Mouse (Mus musculus): ENCODE data around the gene Ogn. TPM values are rescaled to one million over a fixed set of nuclear protein-coding genes. Genes with fewer than 3 reads are reported as not detected.
A peak's percentile ranks its signal among the peaks of the same experiment; 100 is the strongest.

Ogn gene
- polyA plus RNA-seq, 1 experiment, result 4.6 TPM

- TF ChIP-seq FOSL1 (IDR thresholded peaks at IDR 0.05; ENCODE audit: insufficient read depth, low read length, poor library complexity, severe bottlenecking), result no peak
- no peak for TF ChIP-seq MYOD1 (IDR thresholded peaks at IDR 0.05; ENCODE audit: control insufficient read depth, insufficient read length, low read depth)
- TF ChIP-seq MYOG (IDR thresholded peaks at IDR 0.05; ENCODE audit: control insufficient read depth, extremely low read depth, insufficient read length), result no peak
- no peak for TF ChIP-seq CEBPB (IDR thresholded peaks at IDR 0.05; ENCODE audit: low read depth)
- no peak for TF ChIP-seq USF1 (IDR thresholded peaks at IDR 0.05; ENCODE audit: low read depth)
- TF ChIP-seq CTCF (IDR thresholded peaks at IDR 0.05; ENCODE audit: control insufficient read depth, insufficient read depth, insufficient read length), result no peak
- TF ChIP-seq MAX (IDR thresholded peaks at IDR 0.05), result no peak
- no peaks in the 10 kb centered on the region for H3K27me3 ChIP-seq (ENCODE audit: control insufficient read depth, insufficient read depth, insufficient read length)
- no peaks in the 10 kb centered on the region for H3K79me3 ChIP-seq (ENCODE audit: low read depth)
- no peak overlapping the region for H3ac ChIP-seq (ENCODE audit: control insufficient read depth, insufficient read length, low read depth)
- no peaks in the 10 kb centered on the region for H3K79me2 ChIP-seq (ENCODE audit: control insufficient read depth, insufficient read depth)
- peaks cover 22% of the 10 kb centered on the region for H3K36me3 ChIP-seq (ENCODE audit: control insufficient read depth, insufficient read depth)
- H3K4me3 ChIP-seq (ENCODE audit: insufficient read depth, poor library complexity, severe bottlenecking), result no peak overlapping the region
Observed at GRCm38 (mm10) chr13:49639965-49640364, 32.1 kb downstream of the Ogn start.

GRCm38 (mm10) chr13:49642650-49643049 lies 34.8 kb downstream of the Ogn start:
- H3K27me3 ChIP-seq (ENCODE audit: control insufficient read depth, insufficient read depth, insufficient read length), result no peaks in the 10 kb centered on the region
- TF ChIP-seq USF1 (IDR thresholded peaks at IDR 0.05; ENCODE audit: low read depth) (no peak), FOSL1 (IDR thresholded peaks at IDR 0.05; ENCODE audit: insufficient read depth, low read length, poor library complexity, severe bottlenecking) (peak; percentile 22)

GRCm38 (mm10) chr13:49643669-49644362 lies 36.0 kb downstream of the Ogn start:
- Histone ChIP-seq H3K79me2 (ENCODE audit: control insufficient read depth, insufficient read depth) (no peaks in the 10 kb centered on the region), H3K36me3 (ENCODE audit: control insufficient read depth, insufficient read depth) (peaks cover 15% of the 10 kb centered on the region), H3K4me3 (ENCODE audit: insufficient read depth, poor library complexity, severe bottlenecking) (no peak overlapping the region), H3K79me3 (ENCODE audit: low read depth) (no peaks in the 10 kb centered on the region), H3K27me3 (ENCODE audit: control insufficient read depth, insufficient read depth, insufficient read length) (no peaks in the 10 kb centered on the region), H3ac (ENCODE audit: control insufficient read depth, insufficient read length, low read depth) (no peak overlapping the region)
- TF ChIP-seq FOSL1 (IDR thresholded peaks at IDR 0.05; ENCODE audit: insufficient read depth, low read length, poor library complexity, severe bottlenecking), result no peak
- no peak for TF ChIP-seq MYOD1 (IDR thresholded peaks at IDR 0.05; ENCODE audit: control insufficient read depth, insufficient read length, low read depth)
- no peak for TF ChIP-seq CEBPB (IDR thresholded peaks at IDR 0.05; ENCODE audit: low read depth)
- peak; percentile 25 for TF ChIP-seq USF1 (IDR thresholded peaks at IDR 0.05; ENCODE audit: low read depth)

More at GRCm38 (mm10) chr13:49642650-49643049, 34.8 kb downstream of the Ogn start:
- Histone ChIP-seq H3K36me3 (ENCODE audit: control insufficient read depth, insufficient read depth) (peaks cover 24% of the 10 kb centered on the region), H3K79me2 (ENCODE audit: control insufficient read depth, insufficient read depth) (no peaks in the 10 kb centered on the region), H3K79me3 (ENCODE audit: low read depth) (no peaks in the 10 kb centered on the region), H3ac (ENCODE audit: control insufficient read depth, insufficient read length, low read depth) (no peak overlapping the region), H3K4me3 (ENCODE audit: insufficient read depth, poor library complexity, severe bottlenecking) (no peak overlapping the region)

GRCm38 (mm10) chr13:49644731-49645529 lies 37.1 kb downstream of the Ogn start:
- no peaks in the 10 kb centered on the region for H3K79me2 ChIP-seq (ENCODE audit: control insufficient read depth, insufficient read depth)
- no peaks in the 10 kb centered on the region for H3K79me3 ChIP-seq (ENCODE audit: low read depth)
- H3ac ChIP-seq (ENCODE audit: control insufficient read depth, insufficient read length, low read depth), result no peak overlapping the region
- H3K36me3 ChIP-seq (ENCODE audit: control insufficient read depth, insufficient read depth), result peaks cover 15% of the 10 kb centered on the region
- H3K27me3 ChIP-seq (ENCODE audit: control insufficient read depth, insufficient read depth, insufficient read length), result no peaks in the 10 kb centered on the region
- TF ChIP-seq USF1 (IDR thresholded peaks at IDR 0.05; ENCODE audit: low read depth) (no peak), MYOG (IDR thresholded peaks at IDR 0.05; ENCODE audit: control insufficient read depth, extremely low read depth, insufficient read length) (no peak), CEBPB (IDR thresholded peaks at IDR 0.05; ENCODE audit: low read depth) (no peak), MYOD1 (IDR thresholded peaks at IDR 0.05; ENCODE audit: control insufficient read depth, insufficient read length, low read depth) (no peak), MAX (IDR thresholded peaks at IDR 0.05) (no peak), FOSL1 (IDR thresholded peaks at IDR 0.05; ENCODE audit: insufficient read depth, low read length, poor library complexity, severe bottlenecking) (no peak), CTCF (IDR thresholded peaks at IDR 0.05; ENCODE audit: control insufficient read depth, insufficient read depth, insufficient read length) (no peak)
- no peak overlapping the region for H3K4me3 ChIP-seq (ENCODE audit: insufficient read depth, poor library complexity, severe bottlenecking)

- peaks cover 15% of the 10 kb centered on the region for H3K36me3 ChIP-seq (ENCODE audit: control insufficient read depth, insufficient read depth)
- peaks cover 7% of the 10 kb centered on the region for H3K79me2 ChIP-seq (ENCODE audit: control insufficient read depth, insufficient read depth)
- H3K27me3 ChIP-seq (ENCODE audit: control insufficient read depth, insufficient read depth, insufficient read length), result no peaks in the 10 kb centered on the region
- no peaks in the 10 kb centered on the region for H3K79me3 ChIP-seq (ENCODE audit: low read depth)
- H3ac ChIP-seq (ENCODE audit: control insufficient read depth, insufficient read length, low read depth), result no peak overlapping the region
- TF ChIP-seq MAX (IDR thresholded peaks at IDR 0.05) (no peak), CTCF (IDR thresholded peaks at IDR 0.05; ENCODE audit: control insufficient read depth, insufficient read depth, insufficient read length) (no peak), CEBPB (IDR thresholded peaks at IDR 0.05; ENCODE audit: low read depth) (no peak), USF1 (IDR thresholded peaks at IDR 0.05; ENCODE audit: low read depth) (no peak), MYOD1 (IDR thresholded peaks at IDR 0.05; ENCODE audit: control insufficient read depth, insufficient read length, low read depth) (no peak), MYOG (IDR thresholded peaks at IDR 0.05; ENCODE audit: control insufficient read depth, extremely low read depth, insufficient read length) (no peak), FOSL1 (IDR thresholded peaks at IDR 0.05; ENCODE audit: insufficient read depth, low read length, poor library complexity, severe bottlenecking) (no peak)
- H3K4me3 ChIP-seq (ENCODE audit: insufficient read depth, poor library complexity, severe bottlenecking), result no peak overlapping the region
Observed at GRCm38 (mm10) chr13:49646019-49646418, 38.2 kb downstream of the Ogn start.
